Mouse (Mus musculus): ENCODE data around the gene Adam8.

DNA sequence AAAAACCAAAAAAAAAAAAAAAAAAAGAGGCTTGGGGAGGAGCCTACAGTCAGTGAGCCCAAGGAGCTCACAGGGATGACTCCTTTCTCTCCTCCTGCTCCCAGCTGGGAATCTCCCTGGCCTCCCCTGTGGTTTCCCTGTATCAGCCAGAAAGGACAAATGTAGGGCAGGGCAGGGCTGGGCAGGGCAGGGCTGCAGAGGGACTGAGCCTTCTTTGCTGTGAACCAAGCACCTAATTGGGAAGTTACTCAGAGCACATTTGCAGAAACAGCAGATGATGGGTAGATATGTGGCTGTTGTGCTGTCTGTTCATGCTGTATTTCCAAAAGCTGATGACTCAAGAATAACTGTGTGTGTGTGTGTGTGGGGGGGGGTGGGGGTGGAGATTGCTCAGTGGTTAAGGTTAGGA, 19.4 kb downstream of the Adam8 start:
- TF ChIP-seq CTCF (IDR thresholded peaks at IDR 0.05; ENCODE audit: control insufficient read depth, insufficient read depth, insufficient read length) (no peak), USF1 (IDR thresholded peaks at IDR 0.05; ENCODE audit: low read depth) (no peak), MYOD1 (IDR thresholded peaks at IDR 0.05; ENCODE audit: control insufficient read depth, insufficient read length, low read depth) (peak; percentile 45), MAX (IDR thresholded peaks at IDR 0.05) (no peak), CEBPB (IDR thresholded peaks at IDR 0.05; ENCODE audit: low read depth) (no peak), MYOG (IDR thresholded peaks at IDR 0.05; ENCODE audit: control insufficient read depth, extremely low read depth, insufficient read length) (no peak)
